Mouse (Mus musculus) R1 (cell line): ENCODE results near the gene Dclre1c.
A peak's percentile ranks its signal among the peaks of the same experiment; 100 is the strongest.

ENCODE experiments used
- DNase-seq: peaks from one replicate; pipeline ENCODE4 v3.0.0-alpha.2; 2018; ENCODE audit warnings: low read depth, low spot score

The Dclre1c gene

DNA sequence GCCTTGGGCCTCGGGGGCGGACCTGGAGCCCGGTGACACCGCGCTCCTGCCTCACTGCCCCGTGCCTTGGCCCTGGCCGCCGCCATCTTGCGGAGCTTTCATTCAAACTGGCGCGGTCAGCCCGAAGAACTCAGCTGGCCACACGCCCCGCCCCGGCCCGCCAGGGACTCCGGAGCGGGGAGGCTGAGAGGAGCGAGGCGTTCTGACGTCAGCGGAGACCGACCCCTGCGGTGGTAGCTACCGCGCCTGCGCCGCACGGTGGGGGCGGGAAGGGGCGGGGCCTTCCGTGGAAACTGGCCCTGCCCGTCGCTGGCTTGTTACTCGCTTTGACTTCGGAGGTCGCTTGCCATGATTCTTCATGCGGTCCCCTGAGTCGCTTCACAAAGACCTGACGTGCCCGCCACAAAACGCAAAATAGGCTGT, 50.9 kb downstream of the Dclre1c start, which contains the start of gene Suv39h2:
TSS of gene Suv39h2 (minus strand) at position 171 of the 423 bp plus-strand sequence.
- DNase-seq: peak; percentile 93

GRCm38 (mm10) chr2:3475746-3476251, 51.9 kb downstream of the Dclre1c start:
- DNase-seq: no peak

DNA sequence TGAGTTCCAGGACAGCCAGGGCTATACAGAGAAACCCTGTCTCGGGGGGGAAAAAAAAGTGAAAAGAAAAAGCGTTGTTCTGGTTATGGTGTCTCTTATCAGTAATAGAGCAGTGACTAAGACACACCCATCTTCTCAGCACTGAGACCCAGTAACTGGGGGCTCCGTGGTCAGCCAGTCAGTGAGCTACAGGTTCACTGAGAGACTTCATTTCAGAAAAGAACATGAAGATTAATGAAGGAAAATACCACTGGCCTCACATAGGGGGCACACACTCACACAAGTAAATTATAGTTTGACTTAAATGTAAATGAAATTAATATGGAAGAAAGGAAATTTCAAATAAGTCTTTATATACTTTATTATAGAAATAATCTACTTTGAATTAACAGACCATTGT, 56.3 kb downstream of the Dclre1c start:
- no peak for DNase-seq

DNA sequence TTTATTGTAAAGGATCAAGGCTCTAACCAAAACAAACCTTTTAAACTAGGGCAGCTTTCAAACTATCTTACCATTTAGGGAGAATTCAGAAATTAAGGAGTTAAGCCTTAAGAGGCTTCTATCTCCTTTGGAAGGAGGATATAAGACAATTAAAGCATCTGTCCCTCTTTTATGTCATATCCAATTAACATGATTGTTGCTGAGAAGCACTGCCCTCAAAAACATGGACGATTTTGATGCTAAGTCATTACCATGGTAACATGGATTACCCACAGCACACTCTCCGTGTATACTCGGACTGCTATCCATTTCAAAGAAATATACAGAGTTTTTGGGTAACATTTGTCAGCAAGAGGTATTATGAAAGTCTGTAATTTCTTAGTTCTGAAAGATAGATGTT, 65.9 kb downstream of the Dclre1c start:
- no peak for DNase-seq

DNA sequence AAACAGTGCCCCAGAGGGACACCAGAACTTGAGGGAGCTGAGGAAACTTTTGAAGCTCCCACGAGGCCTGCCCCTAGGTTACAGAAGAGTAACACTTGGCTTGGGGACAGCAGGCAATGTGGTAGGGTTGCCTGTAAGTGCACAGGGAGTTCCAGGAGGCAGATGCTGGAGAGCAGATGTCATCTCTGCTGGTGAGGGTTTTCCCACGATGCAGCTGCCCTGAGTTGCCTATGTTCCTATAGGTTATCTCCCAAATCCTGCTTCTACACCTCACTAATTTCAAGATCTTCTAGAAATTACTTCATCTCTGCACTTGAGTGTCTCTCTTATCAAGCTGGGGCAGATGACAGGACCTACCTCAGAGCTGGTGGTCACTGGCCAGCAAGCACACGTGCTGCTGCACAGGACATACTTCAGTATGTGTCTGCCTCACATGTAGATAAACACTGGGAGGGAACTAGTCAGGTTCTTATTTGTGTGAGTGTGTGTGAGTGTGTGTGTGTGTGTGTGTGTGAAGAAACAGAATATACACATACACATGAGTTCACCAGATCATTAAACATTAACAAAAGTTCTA, 70.0 kb downstream of the Dclre1c start:
- no peak for DNase-seq

DNA sequence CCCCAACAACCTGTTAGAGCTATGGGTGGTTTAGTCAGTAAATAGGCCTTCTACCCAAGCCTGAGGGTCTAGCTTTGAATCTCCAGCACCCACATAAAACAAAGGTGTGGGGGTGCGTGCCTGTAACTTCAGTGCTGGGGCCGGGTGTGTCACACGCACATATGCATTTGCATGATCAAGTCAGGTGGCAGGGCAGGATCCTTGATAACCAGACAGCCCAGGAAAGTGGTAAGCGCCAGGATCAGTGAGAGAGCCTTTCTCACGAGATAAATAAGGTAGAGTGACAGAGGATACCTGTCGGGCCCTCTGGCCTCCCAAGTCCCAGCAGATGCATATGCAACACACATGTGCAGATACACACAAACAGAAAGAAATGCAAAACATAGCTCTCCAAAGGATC, 75.6 kb downstream of the Dclre1c start:
- no peak for DNase-seq

GRCm38 (mm10) chr2:3500886-3501285, 77.0 kb downstream of the Dclre1c start:
- DNase-seq: no peak

DNA sequence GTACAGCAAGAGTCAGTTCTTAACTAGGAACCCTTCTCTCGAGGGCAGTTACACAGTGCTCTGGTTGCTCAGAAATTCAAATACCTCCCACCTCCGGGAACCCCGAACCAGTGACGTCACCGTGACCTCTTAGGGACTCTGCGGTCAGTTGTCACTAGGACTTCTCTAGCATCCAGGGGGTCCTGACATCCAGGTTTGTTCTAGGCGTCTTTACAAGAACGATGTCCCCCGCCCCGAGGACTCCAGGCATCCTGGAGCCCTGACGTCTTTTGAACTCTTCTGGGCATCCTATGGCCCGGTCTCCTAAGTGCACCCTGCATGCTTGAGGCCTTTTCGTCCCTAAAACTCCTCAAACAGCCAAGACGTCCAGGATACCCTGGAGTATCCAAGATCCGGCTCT, 88.1 kb downstream of the Dclre1c start:
- peak; percentile 53 for DNase-seq

DNA sequence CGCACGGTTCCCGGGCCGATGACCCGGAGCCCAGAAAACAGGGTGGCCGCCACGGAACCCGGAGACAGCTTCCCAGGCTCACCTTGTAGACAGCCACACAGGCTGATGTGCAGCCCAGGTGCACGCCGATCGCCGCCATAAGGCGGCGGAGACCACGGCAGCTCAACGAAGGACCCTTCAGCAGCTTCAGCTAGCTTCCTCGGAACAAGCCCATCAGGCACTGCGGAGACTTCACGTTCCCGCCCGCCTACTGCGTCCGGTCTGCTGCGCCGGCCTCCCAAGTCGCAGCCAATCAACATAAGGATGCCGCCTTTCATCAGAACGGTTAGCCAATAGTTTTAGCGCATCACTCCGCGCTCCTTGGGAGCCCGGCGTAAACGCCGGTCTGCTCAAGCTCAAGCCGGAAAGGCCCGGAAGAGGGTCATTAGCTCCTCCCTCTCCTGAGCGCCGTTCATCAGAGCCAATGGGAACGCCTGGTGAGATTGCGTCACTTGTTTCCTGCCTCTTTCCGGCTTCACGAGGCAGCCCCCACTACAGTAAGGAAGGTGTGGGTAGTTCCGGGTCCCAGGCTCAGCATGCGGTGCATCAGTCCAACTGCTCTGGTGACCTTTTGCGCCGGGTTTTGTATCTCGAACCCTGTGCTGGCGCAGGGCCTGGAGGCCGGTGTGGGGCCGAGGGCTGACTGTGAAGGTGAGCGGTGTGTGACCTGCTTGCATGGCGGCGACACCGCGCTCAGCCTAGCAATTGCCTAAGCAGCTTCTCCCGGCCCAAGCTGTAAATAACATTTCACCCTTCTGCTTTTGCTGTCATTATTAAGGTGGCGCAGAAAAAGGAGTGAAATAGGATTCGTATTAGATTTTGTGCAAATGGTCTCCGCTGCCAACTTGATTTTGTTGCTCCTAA, 88.9 kb downstream of the Dclre1c start, which contains the start of the genes Gm45902, Hspa14 and Cdnf:
TSS of gene Gm45902 (minus strand) at position 239 of the 903 bp plus-strand sequence.
TSS of gene Hspa14 (minus strand) at position 263 of the 903 bp plus-strand sequence.
TSS of gene Cdnf (plus strand) at position 479 of the 903 bp plus-strand sequence.
- DNase-seq: peak; percentile 99
